Mouse (Mus musculus) stomach, postnatal 0 days (tissue): ENCODE measurements around the gene Rps6ka5.

ENCODE experiments used
- CTCF ChIP-seq: IDR thresholded peaks from 2 replicates; pipeline ENCODE4 v1.5.1; 2016; ENCODE audit warnings: antibody characterized with exemption, low read depth, mild to moderate bottlenecking, moderate library complexity
- EP300 ChIP-seq: optimal IDR thresholded peaks from 2 replicates; pipeline ENCODE3; 2016; ENCODE audit warnings: antibody characterized with exemption

- TF ChIP-seq CTCF = no peak
- TF ChIP-seq EP300 = no peak
These were observed 95.5 kb downstream of the Rps6ka5 start for GRCm38 (mm10) chr12:100631286-100631685.
